Mouse (Mus musculus) heart, adult 18-20 months (tissue): Measurements from ENCODE around the gene Nos2. TPM values are rescaled to one million over a fixed set of nuclear protein-coding genes. Genes with fewer than 3 reads are reported as not detected.
"Not testable (repeated sequence)": the region's sequence is repeated elsewhere in the genome, so short reads cannot be mapped to it uniquely, and the experiment has no call there.

Experiments
- DNase-seq, 2 experiments: peaks; one replicate each; pipeline ENCODE4 v3.0.0; 2021 to 2022; ENCODE audit warnings: mixed read lengths in 1 of 2
- total RNA-seq, 2 experiments: library from RNA; stranded (reverse); gene quantifications; 2 replicates each; pipeline ENCODE4 v1.2.3; 2021

The Nos2 gene
- total RNA-seq, 2 experiments from 2014 or later: 3.3 to 6.3 TPM

DNA sequence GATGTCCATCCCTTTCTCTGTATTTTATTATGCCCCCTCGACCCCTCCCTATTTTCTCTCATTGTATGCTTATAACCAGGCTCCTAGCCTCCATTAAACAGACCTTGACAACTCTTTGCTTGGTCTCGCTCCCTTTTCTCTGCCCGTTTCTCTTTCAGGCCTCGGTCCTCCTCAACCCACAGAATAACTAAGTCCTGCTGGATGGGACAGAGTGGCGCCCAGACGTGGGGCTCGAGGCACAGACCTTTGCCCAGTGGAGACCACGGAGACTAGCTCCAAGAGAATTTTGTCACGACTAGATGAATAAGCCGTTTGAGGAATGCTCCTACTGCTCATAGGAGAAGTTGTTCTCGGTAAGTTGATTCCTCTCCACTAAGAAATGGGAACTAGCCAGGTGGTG is 68.6 kb downstream of the Nos2 start:
- not testable (repeated sequence) for DNase-seq

DNA sequence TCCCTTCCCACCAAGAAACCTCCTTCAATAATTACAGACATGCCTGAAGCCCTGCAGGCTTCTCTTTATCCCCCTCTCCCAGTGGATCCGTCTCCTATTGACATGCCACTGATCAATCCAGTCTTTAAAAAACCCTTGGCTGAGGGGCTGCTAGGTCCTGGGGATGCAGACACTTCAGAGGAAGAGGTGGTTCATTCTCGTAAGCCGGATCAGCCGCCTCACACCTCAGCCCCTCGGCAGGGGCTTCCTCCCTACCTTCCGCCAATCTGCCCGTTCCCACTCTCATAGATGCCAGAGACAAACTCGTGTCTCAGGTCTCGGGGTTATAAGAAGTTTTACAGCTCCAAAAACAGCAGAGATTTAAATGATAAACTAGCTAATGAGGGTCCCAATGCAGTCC is 69.5 kb downstream of the Nos2 start:
- no peak for DNase-seq

GRCm38 (mm10) chr11:78990875-78991543 is 70.4 kb downstream of the Nos2 start:
- not testable (repeated sequence) for DNase-seq

- DNase-seq: no peak
Measured at GRCm38 (mm10) chr11:78999118-78999517, 78.5 kb downstream of the Nos2 start.

- DNase-seq: no peak
Measured at GRCm38 (mm10) chr11:79001871-79002270, 81.3 kb downstream of the Nos2 start.

GRCm38 (mm10) chr11:79002551-79002951 is 82.0 kb downstream of the Nos2 start:
- DNase-seq: peak in 1 of 2 experiments; percentile 34

GRCm38 (mm10) chr11:79003053-79003768 is 82.6 kb downstream of the Nos2 start:
- peak in 1 of 2 experiments; percentile 45 for DNase-seq

- no peak for DNase-seq
Measured at GRCm38 (mm10) chr11:79003769-79004638, 83.4 kb downstream of the Nos2 start.

DNA sequence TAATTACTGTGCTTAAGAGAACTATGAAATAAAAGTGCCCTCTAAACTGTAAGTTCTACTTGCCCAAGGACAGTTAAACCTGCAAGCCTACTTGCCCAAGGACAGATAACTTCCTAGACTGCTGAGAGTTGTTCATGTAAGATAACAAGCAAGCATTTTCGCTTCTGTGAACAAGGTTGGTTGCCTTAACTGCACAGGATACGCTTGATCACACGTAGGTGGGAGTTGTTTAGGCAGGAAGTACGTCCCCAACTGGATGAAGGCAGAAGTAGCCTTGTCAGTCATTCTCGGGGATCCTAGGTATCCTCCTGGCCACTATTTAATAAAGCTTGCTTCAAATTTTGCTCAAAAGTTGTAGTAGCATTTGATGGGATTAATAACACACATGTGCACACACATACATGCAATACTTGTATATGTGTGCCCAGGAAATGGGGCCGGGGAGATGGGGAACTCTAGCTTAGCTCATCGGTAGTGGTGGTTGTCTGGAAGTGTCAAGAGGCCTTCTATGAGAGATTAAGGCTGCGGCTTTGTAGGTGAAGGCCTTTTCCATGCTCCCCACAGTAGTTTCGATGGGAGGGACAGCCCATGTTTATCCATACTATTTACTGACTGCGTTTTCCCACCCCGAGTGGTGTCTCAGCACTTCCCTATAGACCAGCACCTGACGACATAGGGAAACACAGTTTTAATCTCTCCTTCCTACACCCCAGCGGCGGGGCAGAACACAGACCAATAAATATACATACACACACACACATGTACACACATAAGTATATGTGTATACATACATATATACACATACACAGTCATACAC is 85.2 kb downstream of the Nos2 start:
- no peak for DNase-seq

GRCm38 (mm10) chr11:79006417-79006816 is 85.8 kb downstream of the Nos2 start:
- DNase-seq: no peak

DNA sequence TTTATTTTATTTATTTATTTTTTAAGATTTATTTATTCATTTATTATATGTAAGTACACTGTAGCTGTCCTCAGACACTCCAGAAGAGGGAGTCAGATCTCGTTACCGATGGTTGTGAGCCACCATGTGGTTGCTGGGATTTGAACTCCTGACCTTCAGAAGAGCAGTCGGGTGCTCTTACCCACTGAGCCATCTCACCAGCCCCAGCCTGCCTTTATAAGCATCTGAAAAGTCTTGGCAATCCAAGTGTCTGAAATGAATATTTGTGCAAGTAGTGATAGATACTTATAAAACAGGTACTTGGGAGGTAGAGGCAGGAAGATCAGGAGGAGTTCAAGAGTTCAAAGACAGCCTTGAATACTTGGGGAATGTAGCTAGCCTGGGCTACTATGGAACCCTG is 86.8 kb downstream of the Nos2 start:
- DNase-seq: not testable (repeated sequence)

DNA sequence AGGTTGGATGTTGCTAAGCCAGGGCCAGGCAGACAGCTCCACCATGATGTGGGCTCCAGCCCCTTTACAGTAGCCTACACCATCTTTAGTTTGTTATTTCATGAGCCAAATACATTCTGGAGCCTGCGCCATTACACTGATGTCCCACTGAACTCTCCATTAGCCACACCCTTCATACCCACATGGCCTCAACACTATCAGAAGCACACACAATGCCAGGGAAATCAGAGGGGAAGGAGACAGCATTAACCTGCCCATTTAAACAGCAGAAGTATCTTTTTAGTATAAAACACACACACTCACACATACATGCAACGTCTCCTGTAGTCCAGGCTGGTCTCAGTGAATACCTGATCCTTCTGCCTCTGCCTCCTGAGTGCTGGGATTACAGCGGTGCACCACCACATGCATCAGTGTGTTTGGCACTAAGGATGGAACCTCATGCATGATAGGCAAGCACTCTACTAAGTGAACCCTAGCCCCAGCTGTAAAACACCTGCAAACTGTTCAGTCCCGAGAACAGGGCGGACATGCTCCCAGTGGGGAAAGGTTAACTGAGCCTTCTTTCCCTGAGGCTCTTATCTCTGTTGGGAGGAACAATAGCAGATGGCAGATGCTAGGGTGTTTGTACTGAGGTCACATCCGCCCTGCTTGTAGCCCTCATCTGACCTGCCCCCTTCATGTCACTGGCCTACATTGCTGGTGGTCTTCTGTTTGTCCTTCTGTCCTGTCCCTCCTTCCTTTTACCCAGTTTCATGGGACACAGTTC is 87.6 kb downstream of the Nos2 start:
- DNase-seq: no peak

DNA sequence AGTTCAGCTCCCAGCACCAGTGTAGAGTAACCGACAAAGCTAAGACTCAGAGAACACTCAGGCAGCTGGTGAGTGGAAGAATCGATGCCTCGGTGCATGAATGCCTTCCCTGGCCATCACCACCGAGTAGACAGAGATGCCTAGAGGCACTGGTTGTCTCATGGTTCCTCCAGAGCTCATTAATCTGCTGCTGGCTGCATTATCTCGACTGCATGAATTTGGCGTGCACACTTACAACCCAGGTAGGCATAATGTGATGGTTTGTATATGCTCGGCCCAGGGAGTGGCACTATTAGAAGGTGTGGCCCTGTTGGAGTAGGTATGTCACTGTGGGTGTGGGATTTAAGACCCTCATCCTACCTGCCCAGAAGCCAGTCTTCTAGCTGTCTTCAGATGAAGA is 88.3 kb downstream of the Nos2 start:
- DNase-seq: no peak

Other genes starting within 250 kb of the Nos2 start
- gene Nlk, start 223.4 kb upstream of the Nos2 start, total RNA-seq: 10 to 100 TPM; 13.1 to 13.2 TPM
- 10 to 100 TPM; 21.0 to 23.5 TPM for gene Ccnq, start 169.1 kb upstream of the Nos2 start, total RNA-seq
- 10 to 100 TPM; 36.4 to 39.4 TPM for gene Lyrm9, start 94.2 kb upstream of the Nos2 start, total RNA-seq
- 10 to 100 TPM; 19.5 to 22.5 TPM for gene Lgals9, start 64.2 kb downstream of the Nos2 start, total RNA-seq
- gene Ksr1, start 225.6 kb downstream of the Nos2 start, total RNA-seq: 1 to 10 TPM; 5.7 to 5.8 TPM